Mouse (Mus musculus) left cerebral cortex, adult 18-20 months (tissue): ENCODE data around the gene Wdhd1. TPM values are rescaled to one million over a fixed set of nuclear protein-coding genes. Genes with fewer than 3 reads are reported as not detected.
"Not testable (repeated sequence)": the region's sequence is repeated elsewhere in the genome, so short reads cannot be mapped to it uniquely, and the experiment has no call there.

Experiments
- DNase-seq, 2 experiments: peaks; one replicate each; pipeline ENCODE4 v3.0.0; 2021 to 2022; ENCODE audit warnings: low spot score in 2 of 2, mixed read lengths in 1 of 2
- long read RNA-seq, 2 experiments: library from polyadenylated mRNA; stranded (forward); transcript quantifications; one replicate each; pipeline ENCODE4 v2.0.0; 2021
- total RNA-seq, 2 experiments: library from RNA; stranded (reverse); gene quantifications; 2 replicates each; pipeline ENCODE4 v1.2.3; 2021

Wdhd1 gene
- 1 to 10 TPM; 4.5 to 4.6 TPM for total RNA-seq
- long read RNA-seq, experiment 1, partial matches to known transcripts: 1 of 2 reads
- long read RNA-seq, experiment 1, other reads (novel, unspliced or antisense): 1 of 2 reads
- long read RNA-seq, experiment 2, partial matches to known transcripts: 0 of 1 reads
- long read RNA-seq, experiment 2, other reads (novel, unspliced or antisense): 1 of 1 reads

- DNase-seq: peak; percentile 91 to 98
Measured at GRCm38 (mm10) chr14:47276637-47277393, at the start of gene Wdhd1, which contains the start of gene Socs4. Wdhd1 (minus strand) TSS chr14:47276857. Socs4 (plus strand) TSS chr14:47276931.

DNA sequence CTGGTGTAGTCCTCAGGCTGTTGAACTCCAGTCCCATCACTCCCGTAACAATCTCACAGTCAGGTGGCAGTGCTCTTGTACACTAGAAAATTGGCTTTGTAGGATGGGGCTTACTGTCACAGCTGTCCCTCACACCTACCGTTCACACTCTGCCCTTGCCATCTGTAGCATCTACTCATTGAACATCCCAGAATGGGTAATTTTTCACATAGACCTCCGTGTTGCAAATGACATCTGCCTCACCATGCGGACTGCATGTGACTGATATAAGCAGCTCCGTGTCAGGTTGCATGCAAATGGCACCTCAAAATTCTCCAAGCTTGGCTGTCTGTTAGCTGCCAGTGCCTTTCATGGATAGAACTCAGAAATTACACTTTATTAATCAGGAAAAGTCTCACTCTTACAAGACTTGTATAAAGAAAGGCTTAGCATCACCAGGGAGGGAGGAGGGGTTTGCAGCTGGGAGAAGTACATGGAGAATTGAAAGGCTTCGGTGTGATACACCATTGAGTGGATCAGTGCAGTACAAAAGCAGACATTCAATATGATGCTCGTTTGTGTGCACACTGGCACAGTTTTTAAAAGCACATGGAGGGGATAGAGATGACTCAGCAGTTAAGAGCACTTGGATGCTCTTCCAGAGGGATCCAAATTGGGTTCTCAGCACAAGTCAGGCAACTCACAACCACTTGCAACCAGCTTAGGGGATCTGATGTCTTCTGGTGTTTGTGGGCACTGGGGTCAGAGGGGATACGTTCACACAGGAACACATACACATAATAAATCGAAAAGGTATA is 49.5 kb upstream of the Wdhd1 start:
- no peak for DNase-seq

DNA sequence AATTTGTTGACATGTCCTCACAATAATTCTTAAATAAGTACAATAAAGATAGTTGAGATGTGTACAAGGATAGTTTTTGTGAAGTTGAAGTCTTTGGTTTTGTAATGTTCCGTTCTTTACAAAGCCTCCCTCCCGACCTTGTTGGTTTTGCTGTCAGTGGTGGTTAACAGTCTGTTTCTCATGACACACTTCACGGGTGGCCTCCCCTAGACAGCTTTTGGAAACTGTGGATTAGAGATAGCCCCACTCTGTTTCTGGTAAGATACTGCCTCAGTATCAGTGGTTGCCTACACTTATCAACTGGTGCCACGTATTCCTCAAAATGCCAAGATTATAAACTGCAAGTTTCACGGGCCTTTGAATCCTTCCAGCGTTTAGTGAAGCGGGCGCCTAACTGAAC is 44.9 kb upstream of the Wdhd1 start:
- DNase-seq: not testable (repeated sequence)

- DNase-seq: no peak
Measured at GRCm38 (mm10) chr14:47319362-47319761, 42.7 kb upstream of the Wdhd1 start.

- DNase-seq: no peak
Measured at GRCm38 (mm10) chr14:47310342-47311181, 33.9 kb upstream of the Wdhd1 start.

DNA sequence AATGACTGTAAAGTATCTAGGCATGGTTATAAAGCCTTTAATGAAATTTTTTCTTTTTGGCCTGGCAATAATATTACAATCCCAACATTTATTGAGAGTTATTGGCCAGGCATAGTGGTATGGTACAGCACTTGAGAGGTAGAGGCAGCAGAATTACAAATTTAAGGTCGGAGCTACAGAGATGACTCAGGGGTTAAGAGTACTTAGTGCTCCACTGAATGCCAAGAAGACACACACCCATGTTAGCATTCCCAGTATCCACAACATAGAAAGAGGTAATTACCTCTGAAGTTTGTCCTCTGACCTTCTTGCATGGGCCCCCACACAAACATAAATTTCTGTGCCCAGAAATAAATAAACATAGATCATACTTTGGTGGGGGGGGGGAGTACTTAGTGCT is 32.4 kb upstream of the Wdhd1 start:
- DNase-seq: no peak

- no peak for DNase-seq
Measured at GRCm38 (mm10) chr14:47307669-47308068, 31.0 kb upstream of the Wdhd1 start.

- no peak for DNase-seq
Measured at GRCm38 (mm10) chr14:47305933-47306332, 29.3 kb upstream of the Wdhd1 start.

DNA sequence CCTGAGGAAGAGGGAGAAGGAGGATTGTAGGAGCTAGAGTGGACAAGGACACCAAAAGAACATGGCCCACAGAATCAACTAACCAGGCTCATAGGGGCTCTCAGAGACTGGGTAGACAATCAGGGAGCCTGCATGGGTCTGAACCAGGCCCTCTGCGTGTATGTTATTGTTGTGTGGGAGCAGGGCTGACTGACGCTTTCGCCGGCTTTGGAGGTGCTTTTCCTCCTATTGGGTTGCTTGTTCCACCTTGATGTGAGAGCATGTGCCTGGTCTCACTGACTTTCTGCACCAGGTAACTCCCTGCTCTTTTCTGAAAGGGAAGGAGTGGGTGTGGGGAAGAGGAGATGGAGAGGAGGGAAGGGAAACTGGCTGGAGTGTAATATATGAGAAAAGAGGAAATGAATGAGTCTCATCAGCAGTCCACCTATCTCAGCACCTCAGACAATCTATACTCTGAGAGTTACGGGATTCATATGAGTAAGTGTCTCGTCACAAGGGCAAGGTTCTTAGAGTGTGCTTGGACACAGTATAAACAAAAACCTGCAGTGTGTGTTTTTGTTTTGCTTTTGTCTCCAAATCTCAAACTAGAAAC is 28.3 kb upstream of the Wdhd1 start:
- DNase-seq: no peak

DNA sequence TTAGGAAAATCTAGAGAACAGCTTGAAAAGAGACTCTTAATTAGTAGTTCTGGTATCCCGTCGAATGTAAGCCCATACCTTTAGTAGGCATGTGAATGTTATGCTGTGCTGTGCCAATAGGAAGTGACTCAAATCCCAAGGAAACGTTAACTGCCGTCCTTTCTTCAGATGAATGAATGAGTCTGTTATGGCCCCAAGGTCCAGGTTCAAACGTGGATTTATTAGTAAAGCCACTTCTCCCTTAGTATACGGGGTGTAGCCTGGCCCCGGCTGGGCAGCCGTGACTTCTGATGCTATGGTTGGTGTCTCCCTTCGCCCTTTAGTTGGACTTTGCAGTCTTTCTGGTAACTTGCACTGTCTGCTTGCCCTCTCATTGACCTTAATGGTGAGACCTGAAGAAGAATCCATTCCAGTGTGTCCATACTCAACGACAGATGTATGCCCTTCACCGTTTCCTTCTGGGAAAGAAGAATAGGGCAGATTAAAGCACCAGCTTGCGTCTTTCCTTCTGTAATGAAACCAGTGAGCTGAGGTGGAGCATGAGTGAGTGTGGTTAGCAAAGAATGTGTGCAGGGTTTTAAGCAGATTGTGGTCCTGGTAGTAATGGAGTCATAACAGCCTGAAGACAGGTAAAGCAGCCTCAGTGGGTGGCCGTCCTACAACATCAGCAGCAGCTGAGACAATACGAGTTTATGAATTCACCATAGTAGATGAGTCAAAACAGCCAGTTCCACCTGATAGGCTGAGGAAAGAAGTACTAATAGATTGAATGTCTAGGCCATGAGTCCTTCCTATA is 26.4 kb upstream of the Wdhd1 start:
- no peak for DNase-seq

DNA sequence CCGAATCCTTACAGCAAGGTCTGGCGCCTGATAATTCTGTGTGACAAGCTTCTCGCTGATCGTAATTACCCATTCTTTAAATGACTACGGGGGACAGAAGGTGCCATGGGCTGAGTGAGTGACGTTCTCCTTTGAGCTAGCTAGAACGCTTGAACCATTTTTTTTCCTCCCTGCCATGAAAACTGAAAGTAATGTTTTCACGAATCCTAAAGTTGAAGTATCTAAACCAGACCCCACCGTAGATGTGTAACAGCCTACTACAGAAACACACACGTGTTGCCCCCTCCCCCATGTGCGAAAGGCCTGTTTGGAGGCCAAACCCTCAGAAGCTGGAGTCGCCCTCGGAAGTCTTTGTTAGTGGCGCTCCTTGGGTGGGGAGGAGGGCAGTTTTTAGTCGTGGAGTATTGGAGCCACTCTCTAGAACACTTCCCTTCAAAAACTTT is 22.2 kb upstream of the Wdhd1 start:
- peak; percentile 12 for DNase-seq

GRCm38 (mm10) chr14:47298408-47298792 is 21.7 kb upstream of the Wdhd1 start:
- DNase-seq: no peak

- DNase-seq: peak; percentile 92
Measured at GRCm38 (mm10) chr14:47297785-47298407, 21.2 kb upstream of the Wdhd1 start, which contains the start of gene Mapk1ip1l. Mapk1ip1l (plus strand) TSS chr14:47298266.

- DNase-seq: no peak
Measured at GRCm38 (mm10) chr14:47296232-47296631, 19.6 kb upstream of the Wdhd1 start.

DNA sequence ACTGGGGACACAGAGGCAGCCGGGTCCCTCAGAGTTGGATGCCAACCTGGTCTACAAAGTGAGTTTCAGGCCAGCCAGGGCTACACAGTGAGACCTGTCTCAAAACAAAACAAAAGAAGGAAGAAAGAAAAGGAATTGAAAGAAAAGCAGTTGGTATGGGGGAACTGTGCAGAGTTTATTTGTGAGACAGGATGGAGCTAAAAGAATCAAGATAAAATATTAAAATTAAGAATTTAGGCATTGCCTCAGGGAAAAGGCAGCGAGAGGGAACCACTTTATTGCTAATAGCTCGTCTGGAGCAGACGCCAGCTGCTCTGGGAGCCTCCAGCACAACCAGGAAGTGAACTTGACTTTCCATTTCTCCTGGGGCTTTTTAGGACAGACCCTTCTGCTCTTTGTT is 17.5 kb upstream of the Wdhd1 start:
- DNase-seq: no peak

- no peak for DNase-seq
Measured at GRCm38 (mm10) chr14:47291772-47292171, 15.1 kb upstream of the Wdhd1 start.

- no peak for DNase-seq
Measured at GRCm38 (mm10) chr14:47287021-47287420, 10.4 kb upstream of the Wdhd1 start.

DNA sequence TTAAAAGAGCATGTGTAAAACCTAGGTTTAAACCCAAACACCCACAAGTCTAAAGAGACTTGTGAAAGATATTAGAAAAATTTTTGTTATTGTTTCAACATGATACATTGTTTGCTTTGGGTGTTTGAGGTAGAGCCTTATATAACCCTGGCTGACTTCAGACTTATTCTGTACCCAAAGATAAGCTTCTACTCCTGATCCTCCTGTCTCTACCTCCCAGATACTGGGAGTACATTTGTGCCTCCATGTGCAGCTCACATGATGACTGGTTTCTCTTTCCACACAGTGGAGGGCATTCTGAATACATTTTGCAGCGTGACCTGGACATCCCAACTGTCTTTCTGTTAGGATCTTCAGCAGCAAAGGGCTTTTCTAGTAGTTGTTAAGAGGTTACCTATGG is 9.6 kb upstream of the Wdhd1 start:
- no peak for DNase-seq

DNA sequence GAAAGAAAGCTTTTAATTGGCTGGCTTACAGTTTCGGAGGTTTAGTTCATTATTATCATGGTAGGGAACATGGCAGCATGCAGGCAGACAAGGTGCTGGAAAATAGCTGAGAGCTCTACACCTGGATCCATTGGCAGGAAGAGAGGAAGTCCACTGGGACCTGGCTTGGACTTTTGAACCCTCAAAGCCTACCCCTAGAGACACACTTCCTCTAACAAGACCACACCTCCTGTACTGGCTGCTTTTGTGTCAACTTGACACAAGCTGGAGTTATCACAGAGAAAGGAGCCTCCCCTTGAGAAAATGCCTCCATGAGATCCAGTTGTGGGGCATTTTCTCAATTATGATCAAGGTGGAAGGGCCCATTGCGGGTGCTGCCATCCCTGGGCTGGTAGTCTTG is 8.6 kb upstream of the Wdhd1 start:
- DNase-seq: no peak
